Mouse (Mus musculus) cerebellum, adult 9-10 months (tissue): ENCODE data around the gene Cd81.

Experiments used
- DNase-seq: peaks from one replicate; pipeline ENCODE4 v3.0.0; 2022

The Cd81 gene

DNA sequence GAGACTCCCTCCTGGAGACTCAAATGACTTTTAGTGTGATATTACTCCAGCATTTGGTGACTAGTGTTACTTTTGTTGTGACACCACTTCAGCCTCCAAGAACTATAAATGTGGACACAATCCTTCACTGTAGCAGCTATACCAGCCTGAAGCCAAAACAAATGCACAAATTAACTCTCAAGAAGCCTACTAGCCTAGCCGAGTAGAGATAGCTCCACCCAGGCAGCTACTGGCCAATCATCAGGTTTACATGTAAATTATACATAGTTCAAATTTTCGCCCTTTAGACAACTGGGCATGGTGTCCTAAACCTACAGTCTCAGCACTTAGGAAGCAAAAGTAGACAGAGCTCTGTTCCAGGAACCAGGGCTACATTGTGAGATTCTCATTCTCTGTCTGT lies 1.2 kb upstream of the Cd81 start:
- peak; percentile 12 for DNase-seq

GRCm38 (mm10) chr7:143053008-143053899 lies 715 bp downstream of the Cd81 start:
- DNase-seq, result peak; percentile 61

GRCm38 (mm10) chr7:143053961-143054611 lies 1.5 kb downstream of the Cd81 start:
- DNase-seq, result peak; percentile 11

DNA sequence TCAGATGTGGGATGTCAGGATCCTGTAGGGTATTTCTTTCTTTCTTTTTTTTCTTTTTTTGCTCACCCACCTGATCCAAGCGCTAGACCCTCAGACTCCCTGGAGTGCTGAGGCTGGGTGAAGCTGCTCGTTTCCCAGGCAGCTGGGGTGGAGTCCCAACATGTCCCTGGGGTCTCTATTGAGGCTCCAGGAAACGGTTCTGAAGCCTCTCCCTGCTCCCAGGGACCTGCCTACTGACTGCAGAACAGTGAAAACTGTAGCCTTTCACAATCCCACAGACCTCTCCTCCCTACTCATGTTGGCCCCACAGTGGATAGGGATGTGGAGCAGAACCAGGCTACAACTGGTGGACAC lies 2.0 kb downstream of the Cd81 start:
- peak; percentile 17 for DNase-seq

- DNase-seq, result no peak
Measured at GRCm38 (mm10) chr7:143055001-143055400, 2.5 kb downstream of the Cd81 start.

DNA sequence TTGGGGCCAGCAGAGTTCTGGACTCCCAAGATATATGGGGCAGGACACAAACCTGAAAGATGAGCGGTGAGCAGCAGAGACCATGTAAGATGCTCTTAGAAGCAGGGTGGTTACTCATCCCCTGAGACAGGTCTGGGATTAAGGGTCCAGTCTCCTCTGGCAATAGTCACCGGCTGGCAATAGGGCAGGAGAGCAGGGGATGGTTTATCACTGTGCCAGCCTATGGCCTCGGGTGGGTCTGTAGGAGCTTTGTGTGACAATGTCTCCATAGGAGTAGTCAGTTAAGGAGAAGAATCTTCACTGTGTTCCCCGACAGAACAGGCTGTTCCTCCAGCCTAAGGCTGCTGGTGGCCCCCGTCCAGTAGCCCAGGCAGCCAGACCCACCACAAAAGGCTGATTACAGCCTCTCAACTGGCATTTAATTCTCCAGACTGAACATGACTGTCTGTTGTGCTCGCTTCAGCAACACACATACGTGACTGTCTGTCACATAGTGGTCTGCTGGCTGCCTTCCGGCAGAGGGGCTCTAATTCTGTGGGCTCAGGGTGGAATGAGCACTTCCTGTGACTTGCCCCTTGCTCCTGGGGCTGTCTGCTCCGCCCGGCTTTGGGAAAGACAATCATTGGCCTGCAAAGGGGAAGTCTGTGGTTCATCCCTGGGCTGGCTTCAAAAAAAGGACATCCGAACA lies 3.1 kb downstream of the Cd81 start:
- DNase-seq, result peak; percentile 12

DNA sequence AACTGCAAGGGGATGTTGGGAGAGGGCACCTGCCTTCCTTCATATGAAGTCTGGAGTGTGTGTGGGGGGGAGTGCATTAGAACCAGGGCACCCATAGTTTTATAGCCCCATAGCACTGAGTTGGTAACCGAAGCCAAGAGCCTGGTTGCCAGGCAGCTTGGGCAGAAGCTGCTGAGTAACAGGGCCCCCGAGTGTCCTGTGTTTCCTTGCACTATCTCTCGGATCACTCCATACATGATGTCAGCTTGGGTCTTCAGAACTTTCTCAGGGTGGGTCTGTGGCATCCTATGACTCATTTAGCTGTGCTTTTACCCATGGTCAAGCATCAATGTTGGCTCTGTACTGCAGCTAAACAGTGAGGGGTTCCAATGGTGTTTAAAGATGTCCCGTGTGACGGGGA lies 4.5 kb downstream of the Cd81 start:
- DNase-seq, result peak; percentile 20

DNA sequence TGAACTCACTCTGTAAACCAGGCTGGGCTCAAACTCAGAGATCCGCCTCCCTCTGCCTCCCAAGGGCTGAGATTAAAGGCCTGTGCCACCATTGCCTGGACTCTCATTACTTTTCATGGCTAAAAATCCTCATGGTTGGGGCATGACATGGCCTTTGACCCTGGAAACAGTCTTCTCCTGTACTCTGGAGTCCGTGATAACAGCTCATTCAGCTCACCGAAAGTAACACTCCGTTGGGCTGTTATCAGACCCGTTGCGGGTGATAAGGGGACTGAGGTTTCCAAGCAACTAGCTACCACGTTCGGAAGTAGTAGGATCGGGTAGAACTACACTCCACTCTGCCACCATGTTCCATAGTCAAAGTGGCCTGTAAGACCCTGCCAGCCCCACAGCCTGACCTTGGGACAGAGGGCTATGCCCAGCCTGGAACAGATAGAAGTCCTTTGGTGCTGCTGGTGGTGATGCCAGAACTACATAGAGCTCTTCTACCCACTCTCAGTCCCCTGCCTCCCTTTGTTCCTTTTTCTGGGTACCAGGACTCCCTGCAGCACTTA lies 5.2 kb downstream of the Cd81 start:
- peak; percentile 18 for DNase-seq

DNA sequence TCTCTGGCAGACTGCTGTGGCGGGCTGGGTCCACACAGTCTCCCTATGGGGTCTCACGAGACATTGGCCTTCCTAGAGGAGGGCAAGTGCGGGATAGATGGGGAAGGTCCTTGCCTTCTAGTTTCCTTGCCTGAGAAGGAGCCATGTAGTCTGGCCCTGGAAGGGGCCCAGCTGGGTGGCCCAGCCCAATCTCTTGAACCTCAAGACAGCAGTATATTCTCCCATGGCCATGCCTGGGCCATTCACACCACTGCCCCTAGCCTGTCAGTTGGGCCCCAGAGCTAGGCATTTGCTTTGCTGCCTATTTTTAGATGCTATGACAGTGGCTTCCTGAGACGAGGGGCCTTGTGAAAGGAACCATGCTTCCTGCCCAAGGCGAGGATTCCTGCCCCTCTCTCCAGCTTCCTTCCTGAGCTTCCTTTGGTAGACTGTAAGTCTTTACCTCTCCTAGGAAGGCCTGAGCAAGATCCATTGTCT lies 5.7 kb downstream of the Cd81 start:
- DNase-seq, result peak; percentile 22

DNA sequence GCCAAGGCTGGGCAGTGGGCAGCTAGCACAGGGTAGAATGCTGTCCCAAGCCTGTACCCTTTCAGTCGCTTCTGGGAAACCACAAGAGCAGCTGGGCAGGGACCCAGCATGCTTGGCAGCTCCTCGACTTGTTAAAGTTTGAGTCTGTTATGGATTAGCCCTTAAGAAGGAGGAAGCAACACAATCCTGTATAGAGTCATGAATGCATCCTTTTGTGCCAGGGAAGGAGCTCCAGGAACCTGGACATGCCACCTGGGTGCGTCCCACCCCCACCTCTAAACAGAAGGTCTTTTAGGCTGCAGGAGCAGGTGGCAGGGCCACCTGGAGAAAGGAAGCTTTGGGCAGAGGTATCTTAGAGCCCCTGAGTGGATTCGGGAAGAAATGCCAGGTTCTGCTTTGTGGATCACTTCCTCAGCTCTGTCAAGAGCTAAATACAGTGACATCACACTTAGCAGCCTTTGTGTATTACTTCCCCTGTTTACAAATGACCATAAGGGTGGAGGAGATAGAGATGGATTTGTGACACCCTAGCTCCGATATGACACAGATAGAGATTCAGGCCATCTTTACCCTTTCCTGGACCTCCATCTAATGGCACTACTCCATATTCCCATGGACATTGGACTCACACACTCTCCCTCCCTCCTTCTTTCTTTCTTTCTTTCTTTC lies 6.8 kb downstream of the Cd81 start:
- DNase-seq, result peak; percentile 65

DNA sequence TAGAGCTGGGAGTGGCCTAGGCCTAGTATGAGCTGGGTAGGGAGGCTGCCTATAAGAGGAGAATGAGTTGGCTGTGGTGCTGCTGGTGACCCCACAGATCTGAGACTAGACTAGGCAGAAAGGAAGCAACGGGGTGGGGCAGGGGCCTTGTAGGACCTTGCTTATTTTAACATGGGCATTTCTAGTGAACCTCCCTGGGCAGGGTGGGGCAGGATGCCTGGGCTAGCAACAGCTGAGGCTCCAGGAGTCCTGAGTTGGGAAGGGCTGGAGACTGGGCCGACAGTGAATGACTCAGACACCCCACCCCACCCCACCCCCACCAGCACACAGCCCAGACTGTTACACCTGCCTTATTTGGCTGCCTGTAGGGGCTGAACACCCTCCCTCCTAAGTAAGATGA lies 10.2 kb downstream of the Cd81 start:
- DNase-seq, result peak; percentile 13

GRCm38 (mm10) chr7:143064226-143064625 lies 11.7 kb downstream of the Cd81 start:
- peak; percentile 34 for DNase-seq

- DNase-seq, result peak; percentile 24
Measured at GRCm38 (mm10) chr7:143065692-143066091, 13.2 kb downstream of the Cd81 start.

DNA sequence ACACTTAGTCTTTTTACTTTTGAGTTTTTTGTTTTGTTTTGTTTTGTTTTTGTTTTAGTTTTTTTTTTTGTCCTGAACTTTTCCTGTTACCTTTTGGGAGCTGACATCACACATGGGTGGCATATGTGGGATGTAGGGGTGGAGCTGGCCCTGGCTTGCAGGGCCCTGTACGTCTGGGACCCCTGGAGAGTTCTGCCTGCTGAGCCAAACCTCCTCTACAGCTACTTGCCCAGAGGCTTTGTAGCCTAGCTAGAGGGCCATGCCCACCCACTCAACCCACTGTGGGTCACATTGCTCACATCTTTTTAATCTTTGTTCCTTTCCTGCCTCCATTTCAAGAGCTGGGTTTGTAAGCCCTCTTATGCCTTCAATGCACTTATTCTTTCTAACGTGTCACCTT lies 14.9 kb downstream of the Cd81 start:
- peak; percentile 60 for DNase-seq

GRCm38 (mm10) chr7:143067897-143068296 lies 15.4 kb downstream of the Cd81 start:
- peak; percentile 67 for DNase-seq

GRCm38 (mm10) chr7:143068316-143068881 lies 15.9 kb downstream of the Cd81 start:
- peak; percentile 86 for DNase-seq

DNA sequence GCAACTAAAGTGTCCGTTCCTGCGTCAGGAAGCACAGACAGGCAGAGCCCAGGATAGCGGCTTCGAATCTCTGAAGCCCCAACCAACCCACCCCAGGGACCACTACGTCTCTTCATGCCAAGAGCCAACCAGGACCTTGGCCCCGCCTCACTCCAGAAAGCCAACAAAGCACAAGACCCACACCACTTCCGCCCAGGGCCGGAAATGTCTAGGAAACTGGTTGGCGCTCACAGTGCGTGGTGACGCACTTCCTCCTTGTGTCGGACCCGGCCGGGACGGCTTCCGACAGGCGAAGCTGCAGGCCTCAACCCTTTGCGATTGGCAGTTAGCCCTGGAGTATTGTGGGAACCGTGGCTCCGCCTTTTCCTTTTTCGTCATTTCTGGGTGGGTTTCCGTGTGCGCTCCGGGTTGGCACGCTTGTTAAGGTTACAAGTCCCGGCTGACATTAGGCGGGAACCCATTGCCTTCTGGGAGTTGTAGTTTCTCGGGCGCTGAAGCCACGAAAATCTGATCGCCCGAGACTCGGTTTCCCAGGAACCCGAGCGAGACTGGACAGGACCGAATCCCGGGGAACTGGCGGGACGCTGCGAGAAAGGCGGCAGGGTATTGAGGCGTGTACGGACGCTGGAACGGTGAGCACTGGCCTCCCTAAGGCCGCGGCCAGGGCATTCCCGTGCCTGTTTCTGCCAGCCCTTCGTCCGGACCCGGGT lies 16.5 kb downstream of the Cd81 start, which contains the start of gene Tssc4:
Gene Tssc4, plus strand, starts transcription at position 368 of the 710 bp plus-strand sequence.
- peak; percentile 99 for DNase-seq

- DNase-seq, result no peak
Measured at GRCm38 (mm10) chr7:143069751-143070400, 17.3 kb downstream of the Cd81 start.

GRCm38 (mm10) chr7:143070506-143071070 lies 18.0 kb downstream of the Cd81 start:
- peak; percentile 57 for DNase-seq

DNA sequence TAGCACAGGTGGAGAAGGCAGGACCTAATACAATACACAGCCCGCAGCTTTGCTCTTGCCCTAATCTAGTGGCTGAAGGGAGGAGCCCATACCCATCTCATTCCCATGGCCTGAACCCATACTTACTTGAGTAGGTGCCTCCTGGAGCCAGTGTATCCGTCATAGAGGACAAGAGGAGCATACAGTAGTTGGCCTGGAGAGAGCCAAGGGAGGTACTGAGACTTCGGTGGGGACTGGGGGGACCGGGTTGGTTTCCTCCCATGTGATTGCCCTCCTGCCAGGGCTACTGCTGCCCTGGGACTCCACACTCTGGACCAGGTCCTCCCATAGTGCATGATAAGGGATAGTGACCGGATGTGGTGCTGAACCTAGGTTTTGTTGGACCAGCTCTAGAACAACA lies 20.1 kb downstream of the Cd81 start:
- DNase-seq, result no peak

DNA sequence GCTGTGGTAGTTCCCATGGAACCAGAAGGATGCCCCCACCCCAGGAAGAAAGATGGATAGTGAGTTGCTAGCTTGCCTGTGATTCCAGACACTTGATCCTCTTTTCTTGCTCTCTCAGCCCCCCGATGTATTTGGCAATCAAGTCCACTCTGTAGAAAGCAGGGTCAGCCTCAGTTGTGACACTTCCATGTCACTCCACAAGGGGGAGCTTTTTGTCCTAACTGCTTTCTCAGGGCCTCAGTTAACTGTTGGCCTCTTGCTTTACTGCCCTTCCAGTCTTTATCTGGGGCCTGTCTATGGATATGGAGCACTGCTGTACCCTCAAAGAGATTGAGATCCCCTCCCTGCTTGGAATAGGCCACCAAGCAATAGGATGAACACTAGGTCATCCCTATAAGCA lies 20.5 kb downstream of the Cd81 start:
- peak; percentile 51 for DNase-seq
